Mouse (Mus musculus) cerebellum, postnatal 36 days (tissue): ENCODE results near the gene Ppp1r14b.
A peak's percentile ranks its signal among the peaks of the same experiment; 100 is the strongest.

Experiments
- DNase-seq, 2 experiments: peaks; one replicate each; pipeline ENCODE4 v3.0.0; 2021 to 2022; ENCODE audit warnings: mixed read lengths in 2 of 2

Gene Ppp1r14b

GRCm38 (mm10) chr19:6974211-6975205 is at the start of gene Ppp1r14b:
Gene Ppp1r14b, plus strand, starts transcription at chr19:6974968.
- DNase-seq, result peak; percentile 49 to 60

- DNase-seq, result no peak
These were observed 49.5 kb upstream of the Ppp1r14b start, which contains the start of gene Catsperz for GRCm38 (mm10) chr19:6925307-6925573. Gene Catsperz, minus strand, starts transcription at chr19:6925380.

- DNase-seq, result no peak
These were observed 49.0 kb upstream of the Ppp1r14b start for GRCm38 (mm10) chr19:6925611-6926329.

GRCm38 (mm10) chr19:6926559-6927255 is 48.1 kb upstream of the Ppp1r14b start:
- no peak for DNase-seq

GRCm38 (mm10) chr19:6928080-6928479 is 46.7 kb upstream of the Ppp1r14b start:
- DNase-seq, result no peak

- peak in 1 of 2 experiments; percentile 20 for DNase-seq
These were observed 43.8 kb upstream of the Ppp1r14b start for GRCm38 (mm10) chr19:6931002-6931401.

- no peak for DNase-seq
These were observed 42.8 kb upstream of the Ppp1r14b start for GRCm38 (mm10) chr19:6932018-6932417.

- no peak for DNase-seq
These were observed 41.7 kb upstream of the Ppp1r14b start for GRCm38 (mm10) chr19:6933102-6933435.

GRCm38 (mm10) chr19:6933436-6934194 is 41.2 kb upstream of the Ppp1r14b start:
- DNase-seq, result peak; percentile 65 to 71

- no peak for DNase-seq
These were observed 40.4 kb upstream of the Ppp1r14b start, which contains the start of gene Kcnk4 for GRCm38 (mm10) chr19:6934195-6934977. Gene Kcnk4, minus strand, starts transcription at chr19:6934515.

GRCm38 (mm10) chr19:6936299-6936698 is 38.5 kb upstream of the Ppp1r14b start:
- no peak for DNase-seq

GRCm38 (mm10) chr19:6937541-6938465 is 37.0 kb upstream of the Ppp1r14b start:
- DNase-seq, result peak; percentile 59 to 66

GRCm38 (mm10) chr19:6939106-6940002 is 35.4 kb upstream of the Ppp1r14b start:
- no peak for DNase-seq

- no peak for DNase-seq
These were observed 34.1 kb upstream of the Ppp1r14b start for GRCm38 (mm10) chr19:6940396-6941351.

- DNase-seq, result peak; percentile 93 to 95
These were observed 33.2 kb upstream of the Ppp1r14b start, which contains the start of gene Bad for GRCm38 (mm10) chr19:6941372-6942248. Gene Bad, plus strand, starts transcription at chr19:6941861.

GRCm38 (mm10) chr19:6942249-6942691 is 32.5 kb upstream of the Ppp1r14b start, which contains the start of gene Gpr137:
Gene Gpr137, minus strand, starts transcription at chr19:6942480.
- peak; percentile 90 to 94 for DNase-seq

GRCm38 (mm10) chr19:6942764-6943163 is 32.0 kb upstream of the Ppp1r14b start:
- DNase-seq, result no peak
